Mouse (Mus musculus) ES-Bruce4 (cell line): Measurements from ENCODE around the gene Mecom.

Source experiments
- CTCF ChIP-seq: IDR thresholded peaks from one replicate; pipeline ENCODE4 v1.8.1; 2011; ENCODE audit warnings: low read depth, low read length
- EP300 ChIP-seq: IDR thresholded peaks from 2 replicates; pipeline ENCODE4 v1.6.1; 2011; ENCODE audit warnings: low read depth, low read length; ENCODE audit not compliant: insufficient read depth
- POLR2A ChIP-seq: IDR thresholded peaks from one replicate; pipeline ENCODE4 v1.8.1; 2011; ENCODE audit warnings: low read length; ENCODE audit not compliant: insufficient read depth

DNA sequence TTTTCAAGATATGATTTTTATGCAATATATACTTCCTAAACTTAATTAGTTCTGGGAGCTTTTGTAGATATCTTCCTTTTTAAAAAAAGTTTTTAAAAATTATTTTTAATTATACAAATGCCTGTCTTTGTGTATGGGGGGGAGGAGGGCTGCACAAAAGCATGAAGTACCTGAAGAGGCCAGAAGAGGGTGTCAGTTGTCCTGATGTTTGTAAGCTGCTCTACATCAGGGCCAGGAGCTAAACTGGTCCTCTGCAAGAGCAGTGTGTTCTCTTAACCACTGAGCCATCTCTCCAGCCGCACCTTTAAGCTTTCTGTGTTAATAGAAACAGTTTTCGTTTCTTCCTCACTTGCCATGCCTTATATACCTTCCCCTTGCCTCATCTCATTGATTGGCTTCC, 2.4 kb upstream of the Mecom start:
- TF ChIP-seq CTCF (peak; percentile 11), EP300 (no peak), POLR2A (no peak)
